Mouse (Mus musculus) ES-E14 (cell line): ENCODE results near the gene Lrcol1. TPM values are rescaled to one million over a fixed set of nuclear protein-coding genes. Genes with fewer than 3 reads are reported as not detected.

Experiments
- DNase-seq: peaks from one replicate; pipeline ENCODE4 v3.0.0-alpha.2; 2013; ENCODE audit warnings: low read depth, low spot score
- H3K27ac ChIP-seq: 2 replicates; pipeline ENCODE4 v1.5.1; 2012; ENCODE audit warnings: low read depth, mild to moderate bottlenecking, low read length, moderate library complexity, mixed read lengths; ENCODE audit not compliant: poor library complexity, insufficient read depth, severe bottlenecking
- H3K36me3 ChIP-seq: 2 replicates; pipeline ENCODE4 v1.6.1; 2012; ENCODE audit warnings: mild to moderate bottlenecking, low read length, moderate library complexity, mixed read lengths; ENCODE audit not compliant: control insufficient read depth, poor library complexity, insufficient read depth, severe bottlenecking
- H3K4me1 ChIP-seq, 2 experiments: fragments of 150-350 bp in 1 of 2; sonication (generic) in 1 of 2; 2 replicates each; pipeline ENCODE4 v1.6.1; 2012; ENCODE audit warnings: low read length in 2 of 2, mild to moderate bottlenecking in 1 of 2, mixed read lengths in 1 of 2; ENCODE audit not compliant: control insufficient read depth in 2 of 2, insufficient read depth in 2 of 2, poor library complexity in 1 of 2
- H3K4me3 ChIP-seq, 2 experiments: fragments of 150-350 bp in 1 of 2; sonication (generic) in 1 of 2; 2 replicates each; pipeline ENCODE4 v1.5.1; 2012; ENCODE audit warnings: low read length in 2 of 2, low read depth in 1 of 2, mild to moderate bottlenecking in 1 of 2, mixed read lengths in 1 of 2; ENCODE audit not compliant: insufficient read depth in 1 of 2, poor library complexity in 1 of 2, severe bottlenecking in 1 of 2
- H3K9ac ChIP-seq: 2 replicates; pipeline ENCODE4 v1.6.1; 2012; ENCODE audit warnings: low read depth, mild to moderate bottlenecking, low read length, mixed read lengths; ENCODE audit not compliant: poor library complexity, insufficient read depth, severe bottlenecking
- H3K9me3 ChIP-seq: fragments of 150-350 bp; sonication (generic); 2 replicates; pipeline ENCODE4 v1.6.1; 2012; ENCODE audit warnings: low read depth, mild to moderate bottlenecking, low read length; ENCODE audit not compliant: control insufficient read depth, insufficient read depth
- CHD2 ChIP-seq: IDR thresholded peaks from 2 replicates; pipeline ENCODE4 v1.6.1; 2014; ENCODE audit warnings: mild to moderate bottlenecking, low read depth, low read length, inconsistent platforms
- HCFC1 ChIP-seq: IDR thresholded peaks from 2 replicates; pipeline ENCODE4 v1.6.1; 2012; ENCODE audit warnings: low read length, inconsistent platforms, borderline replicate concordance; ENCODE audit not compliant: insufficient read depth
- MAFK ChIP-seq: IDR thresholded peaks from 2 replicates; pipeline ENCODE4 v1.6.1; 2014; ENCODE audit warnings: mild to moderate bottlenecking, low read depth, low read length, inconsistent platforms; ENCODE audit not compliant: insufficient read depth
- ZC3H11A ChIP-seq: IDR thresholded peaks from 2 replicates; pipeline ENCODE4 v1.6.1; 2012; ENCODE audit warnings: low read depth, mild to moderate bottlenecking, inconsistent platforms, low read length, borderline replicate concordance
- ZNF384 ChIP-seq: IDR thresholded peaks from 2 replicates; pipeline ENCODE4 v1.6.1; 2012; ENCODE audit warnings: low read depth, low read length, inconsistent platforms
- in situ Hi-C, 2 experiments: fragments of 600-800 bp; cut with MboI; formaldehyde crosslinking; loops; one replicate each; pipeline ENCODE4 v1.15.1; 2025; ENCODE audit warnings: low sequenced_read_pairs in 2 of 2, inconsistent platforms in 1 of 2; ENCODE audit not compliant: unreplicated experiment in 2 of 2
- total RNA-seq: library from RNA; depleted of rRNA; stranded (reverse); fragments of 300-350 nt; gene quantifications from 2 replicates; pipeline ENCODE4 v1.2.3, GENCODE M21; 2012; rRNA removed

Gene Lrcol1
- 1.3 and 2.5 TPM in 2 replicates for total RNA-seq

GRCm38 (mm10) chr5:110344524-110344923 lies at the start of gene Lrcol1:
Gene Lrcol1 (plus strand): TSS chr5:110344730.
- TF ChIP-seq CHD2 = no peak
- TF ChIP-seq HCFC1 = no peak
- TF ChIP-seq ZNF384 = no peak
- no peak for TF ChIP-seq MAFK
- no peak for TF ChIP-seq ZC3H11A
- Histone ChIP-seq H3K4me1 (peaks cover 6 to 14% of the 10 kb centered on the region in 2 experiments; a peak in 3 of 4 replicates), H3K9ac (no peak within 1 kb of the TSS), H3K9me3 (no peaks in the 10 kb centered on the region), H3K27ac (no peak within 1 kb of the TSS), H3K36me3 (no peaks in the 10 kb centered on the region), H3K4me3 (no peak within 1 kb of the TSS; a peak in 1 of 4 replicates)
- in situ Hi-C loops = no loop called here
- no peak for DNase-seq

GRCm38 (mm10) chr5:110296637-110297036 lies 47.9 kb upstream of the Lrcol1 start:
- no peak for TF ChIP-seq CHD2
- TF ChIP-seq ZNF384 = no peak
- TF ChIP-seq MAFK = no peak
- TF ChIP-seq HCFC1 = no peak
- no peak for TF ChIP-seq ZC3H11A
- no peaks in the 10 kb centered on the region for H3K9me3 ChIP-seq
- no peaks in the 10 kb centered on the region for H3K4me1 ChIP-seq
- H3K27ac ChIP-seq = no peak overlapping the region
- H3K9ac ChIP-seq = no peak overlapping the region
- no peak overlapping the region for H3K4me3 ChIP-seq
- peaks cover 49% of the 10 kb centered on the region for H3K36me3 ChIP-seq
- no peak for DNase-seq
- in situ Hi-C loops = no loop called here

- TF ChIP-seq HCFC1 (no peak), ZC3H11A (no peak), CHD2 (no peak), ZNF384 (no peak)
- in situ Hi-C loops = no loop called here
- DNase-seq = no peak
- Histone ChIP-seq H3K36me3 (peaks cover 62% of the 10 kb centered on the region), H3K4me1 (no peaks in the 10 kb centered on the region), H3K27ac (no peak overlapping the region), H3K9me3 (no peaks in the 10 kb centered on the region), H3K9ac (no peak overlapping the region), H3K4me3 (no peak overlapping the region)
Measured at GRCm38 (mm10) chr5:110300591-110300990, 43.9 kb upstream of the Lrcol1 start.

GRCm38 (mm10) chr5:110308861-110309260 lies 35.7 kb upstream of the Lrcol1 start:
- no peak for DNase-seq
- in situ Hi-C loops = no loop called here
- no peak for TF ChIP-seq ZNF384

GRCm38 (mm10) chr5:110313127-110313526 lies 31.4 kb upstream of the Lrcol1 start:
- no peak overlapping the region for H3K4me3 ChIP-seq
- no peaks in the 10 kb centered on the region for H3K9me3 ChIP-seq
- no peaks in the 10 kb centered on the region for H3K4me1 ChIP-seq
- H3K27ac ChIP-seq = no peak overlapping the region
- peaks cover 34% of the 10 kb centered on the region for H3K36me3 ChIP-seq
- TF ChIP-seq ZC3H11A (no peak), ZNF384 (no peak), HCFC1 (no peak), MAFK (no peak)
- in situ Hi-C loops = no loop called here
- DNase-seq = no peak
- H3K9ac ChIP-seq = no peak overlapping the region

More at GRCm38 (mm10) chr5:110308861-110309260, 35.7 kb upstream of the Lrcol1 start:
- Histone ChIP-seq H3K36me3 (peaks cover 49% of the 10 kb centered on the region), H3K9ac (no peak overlapping the region), H3K9me3 (no peaks in the 10 kb centered on the region), H3K4me3 (no peak overlapping the region), H3K27ac (no peak overlapping the region), H3K4me1 (no peaks in the 10 kb centered on the region)
